Mouse (Mus musculus): ENCODE results near the gene Atl3. TPM values are rescaled to one million over a fixed set of nuclear protein-coding genes. Genes with fewer than 3 reads are reported as not detected.

The Atl3 gene
- total and polyA plus RNA-seq, 3 experiments: 6.8 to 14.0 (median 14.0) TPM

DNA sequence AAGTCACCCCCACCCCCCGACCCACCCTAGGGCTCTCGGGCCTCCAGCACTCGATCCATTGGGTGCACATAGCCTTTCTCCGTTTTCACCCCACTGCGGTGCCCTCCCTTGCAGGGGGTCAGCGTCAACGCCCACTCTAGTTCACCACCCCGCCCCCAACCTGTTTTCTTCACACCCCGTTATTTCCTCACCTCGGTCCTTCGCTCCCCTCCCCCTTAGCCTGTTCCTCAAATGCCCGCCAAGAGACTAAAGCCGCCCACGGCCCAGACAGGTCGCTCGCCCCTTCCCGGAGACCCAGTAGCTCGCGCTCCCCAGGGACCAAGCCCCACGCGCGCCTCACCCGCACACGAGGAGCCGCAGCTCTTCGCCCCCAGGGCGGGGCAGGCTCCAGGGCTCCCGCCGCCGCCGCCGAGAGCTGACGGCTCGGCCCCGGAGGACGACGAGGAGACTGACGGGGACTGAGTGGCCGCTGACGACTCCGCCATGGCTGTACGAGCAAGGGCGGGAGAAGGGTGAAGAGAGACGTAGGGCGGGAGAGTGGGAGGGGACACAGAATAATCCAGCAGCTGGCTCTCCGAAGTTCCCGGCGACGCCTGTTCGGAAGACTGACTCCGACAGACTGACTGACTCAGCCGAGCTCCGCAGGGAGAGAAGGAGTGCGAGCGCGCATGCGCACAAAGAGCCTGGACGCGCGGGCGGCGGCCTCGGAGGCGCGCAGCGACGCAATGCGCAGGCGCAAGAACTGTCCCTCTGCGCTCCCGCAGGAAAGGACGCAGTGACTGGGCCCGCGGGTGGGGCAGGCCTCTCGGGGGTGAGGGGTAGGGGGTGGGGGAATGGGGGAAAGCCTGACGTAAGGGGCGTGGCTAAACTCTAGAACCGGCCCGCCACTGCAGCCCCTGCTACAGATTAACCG, 11.0 kb upstream of the Atl3 start, which contains the start of gene Rtn3:
Rtn3 (minus strand) TSS at position 683 of the 913 bp plus-strand sequence.
- H3K4me3 ChIP-seq: peak within 1 kb of the TSS; percentile 66
- intact Hi-C loops (cut with DNase I): loop anchor here (1.0 to 5.0 kb wide), 2 partner anchors 11 to 41 kb away; partner anchors contain the start of gene Atl3
- WGBS: 1% methylated on average over 80 of the region's 80 CpGs
- H3K9ac ChIP-seq (ENCODE audit: low read depth, low read length): peak within 1 kb of the TSS; percentile 91
- peak; percentile 97 to 99 for DNase-seq
- H3K27me3 ChIP-seq (ENCODE audit: control insufficient read depth, insufficient read depth, low read length): no peaks in the 10 kb centered on the region
- H3K36me3 ChIP-seq (ENCODE audit: control insufficient read depth, insufficient read depth, low read length): peaks cover 16% of the 10 kb centered on the region
- peaks cover 2% of the 10 kb centered on the region; the same call in 1 of the 2 replicates for H3K79me2 ChIP-seq (replicated peaks; ENCODE audit: control insufficient read depth, insufficient read depth, low read length)
- H3K4me1 ChIP-seq (ENCODE audit: control insufficient read depth, insufficient read depth, low read length): peaks cover 6% of the 10 kb centered on the region
- H3K27ac ChIP-seq: peak within 1 kb of the TSS; percentile 98
- TF ChIP-seq CTCF (IDR thresholded peaks at IDR 0.05): no peak
- peak; percentile 47; the same call in 1 of the 2 replicates for TF ChIP-seq EP300 (IDR thresholded peaks at IDR 0.05; ENCODE audit: insufficient read depth, low read depth, low read length)
- peak; percentile 99 for TF ChIP-seq POLR2A (IDR thresholded peaks at IDR 0.05; ENCODE audit: insufficient read depth, low read depth, low read length)

- under 1% methylated on average over 6 of the region's 6 CpGs for WGBS
- TF ChIP-seq EP300 (IDR thresholded peaks at IDR 0.05; ENCODE audit: insufficient read depth, low read depth, low read length) (no peak), POLR2A (IDR thresholded peaks at IDR 0.05; ENCODE audit: insufficient read depth, low read depth, low read length) (no peak), CTCF (IDR thresholded peaks at IDR 0.05) (peak; percentile 38)
- peaks cover 7% of the 10 kb centered on the region for H3K4me1 ChIP-seq (ENCODE audit: control insufficient read depth, insufficient read depth, low read length)
- peak overlapping the region; percentile 46; the same call in 1 of the 2 replicates for H3K9ac ChIP-seq (ENCODE audit: low read depth, low read length)
- no peaks in the 10 kb centered on the region for H3K27me3 ChIP-seq (ENCODE audit: control insufficient read depth, insufficient read depth, low read length)
- H3K27ac ChIP-seq: peak overlapping the region; percentile 98
- intact Hi-C loops (cut with DNase I): loop anchor here (1.0 to 5.0 kb wide), 2 partner anchors 11 to 41 kb away; partner anchors contain the start of gene Atl3
- no peak for DNase-seq
- peaks cover 13% of the 10 kb centered on the region for H3K36me3 ChIP-seq (ENCODE audit: control insufficient read depth, insufficient read depth, low read length)
- H3K4me3 ChIP-seq: peak overlapping the region; percentile 61
- H3K79me2 ChIP-seq (replicated peaks; ENCODE audit: control insufficient read depth, insufficient read depth, low read length): peaks cover 2% of the 10 kb centered on the region; the same call in 1 of the 2 replicates
These were observed 10.3 kb upstream of the Atl3 start for GRCm38 (mm10) chr19:7483512-7483882.

DNA sequence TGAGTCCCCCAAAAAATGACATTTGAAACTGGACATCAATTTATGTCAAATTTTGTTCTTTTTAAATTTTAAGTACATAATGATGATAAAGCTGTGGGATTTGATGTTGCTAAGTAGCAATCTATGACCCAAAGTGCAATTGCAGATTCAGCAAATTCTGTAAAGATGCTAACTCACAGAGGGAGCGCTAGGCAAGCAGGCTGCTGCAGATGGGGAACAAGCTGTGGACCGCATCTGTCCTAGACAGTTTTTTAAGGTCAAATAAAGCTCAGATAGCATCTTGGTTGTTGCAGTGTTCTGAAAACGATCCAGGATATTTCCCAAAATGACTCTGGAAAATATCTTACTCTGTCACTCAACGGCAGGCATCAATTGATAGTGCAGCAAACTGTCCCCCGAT, 9.8 kb upstream of the Atl3 start:
- 35% methylated on average over 5 of the region's 5 CpGs for WGBS

DNA sequence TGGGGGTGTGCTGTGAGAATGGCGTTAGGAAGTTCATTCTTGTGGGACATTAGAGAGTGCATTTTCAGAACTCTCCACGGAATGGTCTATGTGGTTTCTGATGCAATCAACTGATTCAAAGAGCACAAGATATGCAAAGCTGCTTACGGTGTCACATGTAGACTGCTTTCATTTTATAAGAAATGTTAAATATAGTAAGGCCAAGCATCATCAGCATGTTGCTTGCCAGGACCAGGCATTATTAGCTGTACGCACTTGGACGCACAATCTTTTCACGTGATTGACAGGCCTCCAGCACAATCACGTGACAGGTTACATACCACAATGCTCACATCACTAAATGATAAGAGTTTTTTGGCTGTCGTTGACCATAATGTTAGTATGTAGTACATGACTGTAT, 6.2 kb upstream of the Atl3 start:
- Histone ChIP-seq H3K27ac (no peak overlapping the region), H3K9ac (ENCODE audit: low read depth, low read length) (no peak overlapping the region), H3K4me1 (ENCODE audit: control insufficient read depth, insufficient read depth, low read length) (peaks cover 3% of the 10 kb centered on the region), H3K36me3 (ENCODE audit: control insufficient read depth, insufficient read depth, low read length) (no peaks in the 10 kb centered on the region), H3K4me3 (no peak overlapping the region), H3K79me2 (replicated peaks; ENCODE audit: control insufficient read depth, insufficient read depth, low read length) (no peaks in the 10 kb centered on the region), H3K27me3 (ENCODE audit: control insufficient read depth, insufficient read depth, low read length) (no peaks in the 10 kb centered on the region)
- TF ChIP-seq CTCF (IDR thresholded peaks at IDR 0.05) (no peak), POLR2A (IDR thresholded peaks at IDR 0.05; ENCODE audit: insufficient read depth, low read depth, low read length) (no peak), EP300 (IDR thresholded peaks at IDR 0.05; ENCODE audit: insufficient read depth, low read depth, low read length) (no peak)
- DNase-seq: peak in 1 of 2 experiments; percentile 24
- intact Hi-C loops (cut with DNase I): no loop called here
- 54% methylated on average over 8 of the region's 8 CpGs for whole genome bisulfite sequencing

More for the DNA sequence above, 9.8 kb upstream of the Atl3 start:
- no peak overlapping the region for H3K9ac ChIP-seq (ENCODE audit: low read depth, low read length)
- peak overlapping the region; percentile 98 for H3K27ac ChIP-seq
- no peaks in the 10 kb centered on the region for H3K27me3 ChIP-seq (ENCODE audit: control insufficient read depth, insufficient read depth, low read length)
- no peak for TF ChIP-seq CTCF (IDR thresholded peaks at IDR 0.05)
- TF ChIP-seq POLR2A (IDR thresholded peaks at IDR 0.05; ENCODE audit: insufficient read depth, low read depth, low read length): no peak
- TF ChIP-seq EP300 (IDR thresholded peaks at IDR 0.05; ENCODE audit: insufficient read depth, low read depth, low read length): no peak
- DNase-seq: no peak
- peaks cover 7% of the 10 kb centered on the region for H3K4me1 ChIP-seq (ENCODE audit: control insufficient read depth, insufficient read depth, low read length)
- peak overlapping the region; percentile 61 for H3K4me3 ChIP-seq
- H3K79me2 ChIP-seq (replicated peaks; ENCODE audit: control insufficient read depth, insufficient read depth, low read length): peaks cover 2% of the 10 kb centered on the region; the same call in 1 of the 2 replicates
- peaks cover 10% of the 10 kb centered on the region for H3K36me3 ChIP-seq (ENCODE audit: control insufficient read depth, insufficient read depth, low read length)
- intact Hi-C loops (cut with DNase I): loop anchor here (5.0 kb wide), 1 partner anchor 42 kb away; no protein-coding TSS in a partner anchor

DNA sequence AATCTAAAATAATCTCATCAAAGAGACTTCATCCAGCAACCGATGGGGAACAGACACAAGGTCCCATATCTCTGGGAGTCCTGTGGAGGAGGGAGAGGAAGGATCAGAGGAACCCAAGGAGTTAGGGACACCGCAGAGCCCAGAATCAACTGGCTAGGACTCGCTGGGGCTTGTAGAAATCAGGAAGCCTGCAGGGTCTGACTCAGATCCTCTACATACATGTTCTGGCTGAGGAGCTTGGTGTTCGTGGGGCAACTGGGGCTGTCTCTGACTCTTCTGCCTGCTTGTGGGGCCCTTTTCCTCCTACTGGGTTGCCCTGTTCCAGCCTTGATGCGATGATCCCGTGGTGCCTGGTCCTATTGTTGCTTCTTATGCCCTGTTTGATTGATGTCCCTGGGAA, 1.9 kb upstream of the Atl3 start:
- H3K36me3 ChIP-seq (ENCODE audit: control insufficient read depth, insufficient read depth, low read length): no peaks in the 10 kb centered on the region
- no peak overlapping the region for H3K4me3 ChIP-seq
- H3K9ac ChIP-seq (ENCODE audit: low read depth, low read length): no peak overlapping the region
- peaks cover 4% of the 10 kb centered on the region for H3K4me1 ChIP-seq (ENCODE audit: control insufficient read depth, insufficient read depth, low read length)
- no peaks in the 10 kb centered on the region for H3K27me3 ChIP-seq (ENCODE audit: control insufficient read depth, insufficient read depth, low read length)
- no peak overlapping the region for H3K27ac ChIP-seq
- TF ChIP-seq EP300 (IDR thresholded peaks at IDR 0.05; ENCODE audit: insufficient read depth, low read depth, low read length): no peak
- TF ChIP-seq CTCF (IDR thresholded peaks at IDR 0.05): no peak
- no peak for TF ChIP-seq POLR2A (IDR thresholded peaks at IDR 0.05; ENCODE audit: insufficient read depth, low read depth, low read length)
- DNase-seq: no peak
- WGBS: 86% methylated on average over 6 of the region's 6 CpGs
- no peaks in the 10 kb centered on the region for H3K79me2 ChIP-seq (replicated peaks; ENCODE audit: control insufficient read depth, insufficient read depth, low read length)
- intact Hi-C loops (cut with DNase I): no loop called here

All from heart, adult 2 months (tissue).